Mouse (Mus musculus): Measurements from ENCODE around the gene Tagln2.

Tagln2 gene

GRCm38 (mm10) chr1:172481111-172481510 lies 18.7 kb upstream of the Tagln2 start:
- in situ Hi-C loops (cut with MboI): no loop called here

- in situ Hi-C loops (cut with MboI): no loop called here
Observed at GRCm38 (mm10) chr1:172481540-172482280, 18.1 kb upstream of the Tagln2 start, which contains the start of gene Igsf9. TSS of gene Igsf9 (plus strand) at chr1:172481788.

GRCm38 (mm10) chr1:172482518-172483360 lies 17.1 kb upstream of the Tagln2 start:
- in situ Hi-C loops (cut with MboI): no loop called here

- in situ Hi-C loops (cut with MboI): no loop called here
Observed at GRCm38 (mm10) chr1:172483361-172483660, 16.5 kb upstream of the Tagln2 start.

- in situ Hi-C loops (cut with MboI): no loop called here
Observed at GRCm38 (mm10) chr1:172484236-172484635, 15.6 kb upstream of the Tagln2 start.

GRCm38 (mm10) chr1:172484671-172485070 lies 15.2 kb upstream of the Tagln2 start:
- in situ Hi-C loops (cut with MboI): no loop called here

- in situ Hi-C loops (cut with MboI): no loop called here
Observed at GRCm38 (mm10) chr1:172485821-172486220, 14.0 kb upstream of the Tagln2 start.

- in situ Hi-C loops (cut with MboI): no loop called here
Observed at GRCm38 (mm10) chr1:172486236-172486635, 13.6 kb upstream of the Tagln2 start.

- in situ Hi-C loops (cut with MboI): no loop called here
Observed at GRCm38 (mm10) chr1:172486651-172487050, 13.2 kb upstream of the Tagln2 start.

- in situ Hi-C loops (cut with MboI): no loop called here
Observed at GRCm38 (mm10) chr1:172487859-172488258, 12.0 kb upstream of the Tagln2 start.

GRCm38 (mm10) chr1:172488831-172489230 lies 11.0 kb upstream of the Tagln2 start:
- in situ Hi-C loops (cut with MboI): no loop called here

GRCm38 (mm10) chr1:172489585-172490250 lies 10.1 kb upstream of the Tagln2 start:
- in situ Hi-C loops (cut with MboI): no loop called here

GRCm38 (mm10) chr1:172490261-172490661 lies 9.6 kb upstream of the Tagln2 start:
- in situ Hi-C loops (cut with MboI): no loop called here

GRCm38 (mm10) chr1:172492047-172492446 lies 7.8 kb upstream of the Tagln2 start:
- in situ Hi-C loops (cut with MboI): no loop called here

GRCm38 (mm10) chr1:172493516-172493915 lies 6.3 kb upstream of the Tagln2 start:
- in situ Hi-C loops (cut with MboI): no loop called here

GRCm38 (mm10) chr1:172496030-172496429 lies 3.8 kb upstream of the Tagln2 start:
- in situ Hi-C loops (cut with MboI): no loop called here

- in situ Hi-C loops (cut with MboI): no loop called here
Observed at GRCm38 (mm10) chr1:172497428-172497827, 2.4 kb upstream of the Tagln2 start.

GRCm38 (mm10) chr1:172500451-172501370 lies 864 bp downstream of the Tagln2 start:
- in situ Hi-C loops (cut with MboI): no loop called here

- in situ Hi-C loops (cut with MboI): no loop called here
Observed at GRCm38 (mm10) chr1:172501371-172502144, 1.7 kb downstream of the Tagln2 start.
